Mouse (Mus musculus) thymus, postnatal 25 days (tissue): ENCODE measurements around the gene 1700056E22Rik.

Experiments used
- DNase-seq: peaks from one replicate; pipeline ENCODE4 v3.0.0; 2022

1700056E22Rik gene

GRCm38 (mm10) chr1:184034011-184034557 is at the start of gene 1700056E22Rik:
Gene 1700056E22Rik (minus strand): TSS chr1:184034301.
- peak; percentile 97 for DNase-seq

GRCm38 (mm10) chr1:184083166-184083565 is 49.1 kb upstream of the 1700056E22Rik start:
- no peak for DNase-seq

DNA sequence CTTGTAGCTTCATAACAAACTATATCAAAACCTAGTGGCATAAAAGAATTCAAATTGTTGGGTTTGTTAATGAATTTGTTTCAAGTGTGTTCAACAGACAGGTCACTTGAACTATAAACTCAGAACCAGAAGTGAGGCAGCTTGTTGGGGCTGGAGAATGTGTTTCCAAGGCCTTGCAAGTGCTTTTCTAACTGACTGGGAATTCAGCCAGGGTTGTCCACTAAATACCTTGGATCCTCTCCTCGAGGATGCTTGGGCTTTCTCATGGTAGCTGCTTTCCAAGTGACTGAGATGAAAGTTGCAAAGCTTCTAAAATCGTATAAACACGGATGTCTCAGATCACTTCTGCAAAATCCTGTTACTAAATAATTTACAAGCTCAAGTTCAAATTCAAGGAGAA is 48.6 kb upstream of the 1700056E22Rik start:
- no peak for DNase-seq

- no peak for DNase-seq
Observed at GRCm38 (mm10) chr1:184079304-184079703, 45.2 kb upstream of the 1700056E22Rik start.

DNA sequence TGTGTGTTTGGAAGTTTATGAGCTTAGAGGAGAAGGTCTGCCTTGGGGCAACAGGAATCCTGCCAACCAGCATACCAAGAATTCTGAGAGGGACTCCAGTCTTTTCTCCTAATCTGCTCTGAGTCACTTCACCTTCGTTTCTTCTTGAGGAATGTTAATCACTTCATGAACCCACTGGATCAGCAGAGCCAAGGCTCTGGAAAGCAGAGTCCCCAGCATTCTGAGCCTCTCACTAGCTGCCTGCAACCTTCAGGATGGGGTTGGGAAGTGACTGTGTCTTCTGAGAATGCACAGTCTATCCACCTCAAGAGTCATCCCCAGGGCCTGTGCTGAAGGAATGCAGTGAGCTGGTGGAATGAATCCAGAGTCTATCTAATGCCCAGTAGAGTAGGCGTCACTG is 42.7 kb upstream of the 1700056E22Rik start:
- DNase-seq = no peak

- DNase-seq = no peak
Observed at GRCm38 (mm10) chr1:184076065-184076464, 42.0 kb upstream of the 1700056E22Rik start.

- DNase-seq = no peak
Observed at GRCm38 (mm10) chr1:184068971-184069370, 34.9 kb upstream of the 1700056E22Rik start.

GRCm38 (mm10) chr1:184067704-184068558 is 33.8 kb upstream of the 1700056E22Rik start:
- no peak for DNase-seq

DNA sequence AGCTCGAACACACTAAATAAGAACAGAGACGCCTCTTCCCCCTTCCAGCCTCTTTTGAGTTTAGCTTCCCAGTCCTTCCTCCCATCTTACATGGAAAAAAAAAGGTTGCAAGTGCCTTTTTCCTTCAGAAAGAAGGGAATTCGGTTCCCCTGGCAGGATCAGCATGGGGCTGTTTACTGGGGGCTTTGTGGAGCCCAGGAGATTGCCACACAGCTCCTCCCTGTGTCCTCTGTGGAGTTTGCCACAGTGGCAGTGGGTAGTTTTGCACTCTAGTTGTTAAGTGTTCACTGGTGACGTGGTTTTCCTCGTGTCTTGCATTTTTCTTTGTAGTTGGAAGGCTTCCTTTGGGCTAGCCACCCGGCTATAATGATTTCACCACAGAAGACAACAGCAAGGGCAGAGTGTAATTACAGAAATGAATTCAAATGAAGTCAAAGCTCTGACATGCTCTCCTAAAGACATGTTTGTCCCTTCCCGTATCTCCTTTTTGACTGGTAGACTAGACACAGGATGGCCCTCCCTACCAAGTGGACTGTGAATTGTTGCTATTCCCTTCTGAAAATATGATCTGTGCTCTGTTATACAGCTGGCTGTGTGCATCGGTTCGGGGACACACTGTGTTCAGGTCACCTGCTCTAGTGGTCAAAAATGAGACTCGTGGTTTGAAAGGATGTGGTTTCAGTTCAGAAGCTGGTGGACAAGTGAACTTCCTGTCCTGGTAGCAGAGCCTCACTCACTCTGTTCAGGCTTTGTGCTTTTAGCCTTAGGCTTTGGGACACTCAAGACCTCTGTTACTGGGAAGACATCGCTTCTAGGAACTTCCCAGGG is 32.6 kb upstream of the 1700056E22Rik start:
- no peak for DNase-seq

DNA sequence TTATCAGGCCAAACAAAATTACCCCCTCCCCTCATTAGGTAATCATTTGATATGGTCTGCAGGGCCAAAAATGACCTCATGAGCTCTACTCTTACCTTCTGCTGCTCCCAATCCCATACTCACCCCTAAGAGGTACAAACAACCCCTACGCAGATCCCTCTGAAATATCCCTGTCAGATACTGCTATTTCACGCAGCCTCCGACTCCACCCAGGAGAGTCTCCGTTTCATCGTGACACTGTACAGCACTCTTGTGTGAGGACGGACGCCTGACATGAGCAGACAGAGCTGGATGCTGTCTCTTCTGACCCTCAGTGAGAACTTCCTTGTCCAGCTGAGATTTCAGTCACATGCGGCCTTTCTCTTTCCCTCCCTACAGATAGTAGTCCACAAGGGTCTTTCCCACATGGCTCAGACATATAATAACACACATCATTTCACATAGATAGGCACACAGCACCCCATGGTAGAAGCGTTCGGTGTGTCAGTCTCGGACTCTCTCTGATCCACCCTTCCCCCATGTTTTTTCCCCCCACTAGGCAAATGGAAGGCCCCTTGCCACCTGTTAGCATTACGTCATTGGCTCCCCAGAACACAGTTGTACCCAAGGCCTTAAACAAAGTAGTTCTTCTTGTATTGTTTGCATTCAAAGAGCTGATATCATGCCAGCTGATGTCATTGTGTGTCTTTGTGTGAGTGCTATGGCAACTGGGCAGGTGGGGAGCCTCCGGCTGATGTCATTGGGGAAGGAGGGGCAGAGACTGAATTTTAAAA is 31.7 kb upstream of the 1700056E22Rik start:
- DNase-seq = no peak

DNA sequence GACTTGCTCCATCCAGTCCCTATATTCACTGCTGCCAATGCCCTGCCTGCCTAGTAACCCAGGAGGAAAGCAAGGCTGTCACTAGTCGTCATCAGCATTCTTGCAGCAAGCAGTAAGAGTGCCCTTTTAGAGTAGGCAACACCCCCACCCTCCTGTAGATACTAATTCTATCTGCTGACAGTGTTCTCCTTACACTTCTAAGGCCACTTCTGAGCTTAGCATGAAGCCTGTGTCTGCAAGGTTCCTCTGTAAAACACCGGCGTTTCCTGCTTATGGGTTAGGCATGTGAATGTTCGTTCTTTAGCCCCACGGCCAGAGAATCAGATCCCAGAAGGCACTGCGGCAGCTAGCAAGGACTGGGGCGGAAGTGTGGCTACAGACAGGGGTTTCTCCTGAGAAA is 30.2 kb upstream of the 1700056E22Rik start:
- peak; percentile 64 for DNase-seq

- no peak for DNase-seq
Observed at GRCm38 (mm10) chr1:184061901-184062300, 27.8 kb upstream of the 1700056E22Rik start.

DNA sequence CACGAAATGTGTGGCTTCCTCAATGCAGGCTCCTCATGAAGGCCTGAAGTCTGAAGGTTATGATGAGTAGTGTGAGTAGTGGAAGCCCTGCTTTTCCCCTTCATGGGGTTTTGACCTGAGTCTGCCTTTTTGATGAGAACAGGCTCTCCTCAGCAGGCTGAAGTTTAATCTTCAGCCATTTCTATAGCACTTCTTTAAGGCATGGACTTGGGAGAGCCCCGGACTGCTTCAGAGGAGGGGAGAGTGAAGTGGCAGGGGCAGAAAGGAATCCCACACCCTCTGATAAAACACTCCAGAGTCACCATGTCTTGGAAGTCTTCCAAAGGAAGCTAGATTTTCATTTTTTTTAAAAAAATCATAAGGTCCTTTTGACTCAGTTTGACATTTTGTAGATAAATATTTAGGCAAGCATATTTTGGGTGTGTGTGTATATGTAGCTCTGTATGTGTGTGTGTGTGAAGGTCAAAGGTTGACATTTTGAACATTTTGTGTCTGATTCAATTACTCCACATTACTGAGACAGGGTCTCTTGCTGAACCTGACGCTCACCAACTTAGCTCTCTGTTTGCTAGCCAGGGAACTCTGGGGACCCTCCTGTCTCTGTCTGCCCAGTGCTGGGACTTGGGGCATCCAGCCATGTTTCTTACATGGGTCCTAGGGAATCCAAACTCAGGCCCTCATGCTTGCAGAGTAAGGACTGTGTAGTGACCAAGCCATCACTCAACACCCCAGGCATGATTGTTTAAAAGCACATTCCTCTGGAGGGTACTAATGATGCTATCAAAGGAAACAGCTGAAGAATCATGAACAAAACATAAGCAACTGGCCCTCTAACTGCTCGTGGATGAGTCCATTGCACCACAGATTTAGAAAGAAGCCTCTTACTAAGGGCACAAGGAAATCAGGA is 27.0 kb upstream of the 1700056E22Rik start:
- DNase-seq = no peak

- no peak for DNase-seq
Observed at GRCm38 (mm10) chr1:184060381-184060780, 26.3 kb upstream of the 1700056E22Rik start.

GRCm38 (mm10) chr1:184059814-184060213 is 25.7 kb upstream of the 1700056E22Rik start:
- no peak for DNase-seq

DNA sequence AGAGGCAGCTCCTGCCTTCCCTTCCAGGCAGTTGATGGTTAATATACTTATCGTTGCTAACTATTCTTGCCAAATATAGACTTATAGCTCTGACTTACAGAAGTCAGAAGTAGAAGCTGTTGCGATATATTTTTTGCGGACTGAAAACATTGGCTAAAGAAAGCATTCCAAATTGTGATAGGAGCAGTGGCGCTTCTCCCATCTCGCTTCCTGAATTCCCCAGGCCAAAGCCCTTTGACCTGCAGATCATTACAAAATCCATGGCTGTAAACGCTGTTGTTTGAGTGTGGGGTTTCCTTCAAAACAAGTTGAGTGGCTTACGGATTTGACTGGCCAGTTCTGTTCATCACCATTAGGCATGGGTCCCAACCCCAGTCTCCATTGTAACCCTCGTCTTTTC is 24.1 kb upstream of the 1700056E22Rik start:
- DNase-seq = no peak

DNA sequence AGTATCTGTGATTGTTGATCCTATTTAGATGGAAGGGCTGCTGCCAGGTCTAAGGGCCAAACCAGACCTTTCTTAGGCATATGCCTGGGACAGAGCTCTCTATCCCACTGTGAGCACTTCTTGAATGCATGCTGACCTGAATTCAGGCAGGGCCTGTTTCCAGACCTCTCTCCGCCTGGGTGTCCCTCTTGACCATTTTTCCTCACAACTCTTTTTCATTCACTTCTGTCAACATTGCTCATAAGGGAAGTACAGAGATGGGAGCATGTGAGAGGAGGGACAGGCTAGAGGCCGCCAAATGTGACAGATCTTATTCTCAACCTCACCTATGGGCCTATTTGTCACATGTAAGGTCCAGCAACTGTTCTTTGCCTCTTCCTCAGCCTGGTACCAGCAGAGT is 20.1 kb upstream of the 1700056E22Rik start:
- no peak for DNase-seq

DNA sequence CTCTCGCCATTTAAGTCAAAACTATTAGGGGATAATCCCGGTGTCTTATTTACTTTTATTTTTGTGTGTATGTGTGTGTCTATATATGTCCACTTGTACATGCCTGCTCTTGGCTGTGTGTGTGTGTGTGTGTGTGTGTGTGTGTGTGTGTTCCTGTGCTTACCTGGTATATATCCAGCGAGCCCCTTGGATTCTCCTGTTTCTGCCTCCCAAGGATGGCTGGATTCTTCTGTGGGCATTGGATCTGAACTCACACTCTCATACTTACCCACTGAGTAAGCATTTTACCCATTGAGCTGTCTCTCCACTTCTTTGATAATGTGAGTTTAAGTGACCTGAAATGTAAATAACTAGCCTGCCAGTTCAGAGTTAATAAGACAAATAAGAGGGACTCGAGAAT is 19.6 kb upstream of the 1700056E22Rik start:
- no peak for DNase-seq

DNA sequence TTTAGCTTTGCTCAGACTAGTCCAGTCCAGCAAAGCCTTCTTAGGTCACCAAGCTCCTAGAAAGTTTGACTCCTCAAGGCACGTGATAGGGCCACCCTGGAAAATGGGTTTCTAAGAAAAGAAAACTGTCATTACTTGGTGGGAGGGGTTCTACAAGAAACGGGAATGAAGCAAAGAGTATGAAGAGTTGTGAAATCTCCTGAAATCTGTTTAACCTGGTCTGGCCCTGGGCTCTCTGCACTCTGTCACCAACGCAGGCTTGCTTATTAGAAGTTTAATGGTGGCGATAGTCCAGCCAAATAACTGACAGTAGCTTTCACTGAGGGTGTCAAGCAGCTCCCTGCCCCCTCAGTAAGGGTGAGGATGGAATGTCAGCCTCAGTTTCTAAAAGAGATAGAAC is 19.0 kb upstream of the 1700056E22Rik start:
- no peak for DNase-seq

DNA sequence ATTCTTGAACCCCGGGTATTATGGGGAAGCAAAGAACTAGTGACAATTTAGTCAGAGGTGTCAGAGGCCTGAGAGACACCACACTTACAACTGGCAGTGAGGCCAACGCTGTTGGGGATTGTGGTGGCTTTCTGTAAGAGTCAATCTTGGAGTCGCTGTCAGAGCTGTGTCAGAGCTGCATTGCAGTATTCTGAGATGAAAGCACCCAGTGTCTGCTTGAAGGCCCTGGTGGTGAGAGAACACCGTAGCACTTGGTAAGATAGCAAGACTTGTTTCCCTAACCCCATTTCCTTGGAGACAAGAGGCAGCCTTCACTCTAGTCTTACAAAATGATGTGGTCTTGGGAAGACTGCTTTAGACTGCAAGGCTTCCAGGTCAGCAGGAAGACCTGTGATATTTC is 18.2 kb upstream of the 1700056E22Rik start:
- DNase-seq = no peak

- DNase-seq = no peak
Observed at GRCm38 (mm10) chr1:184051824-184052223, 17.7 kb upstream of the 1700056E22Rik start.

- no peak for DNase-seq
Observed at GRCm38 (mm10) chr1:184051286-184051685, 17.2 kb upstream of the 1700056E22Rik start.
